Mouse (Mus musculus) layer of hippocampus, adult 18-20 months (tissue): Measurements from ENCODE around the gene Ccdc148. TPM values are rescaled to one million over a fixed set of nuclear protein-coding genes. Genes with fewer than 3 reads are reported as not detected.

Experiments
- DNase-seq, 2 experiments: peaks; one replicate each; pipeline ENCODE4 v3.0.0; 2022; ENCODE audit warnings: low spot score in 2 of 2
- total RNA-seq, 2 experiments: library from RNA; stranded (reverse); gene quantifications; 2 replicates each; pipeline ENCODE4 v1.2.3; 2021

The Ccdc148 gene
- total RNA-seq, 2 experiments from 2014 or later: 14.6 to 15.8 TPM

- no peak for DNase-seq
Measured at GRCm38 (mm10) chr2:58948796-58949195, 211.7 kb downstream of the Ccdc148 start.

DNA sequence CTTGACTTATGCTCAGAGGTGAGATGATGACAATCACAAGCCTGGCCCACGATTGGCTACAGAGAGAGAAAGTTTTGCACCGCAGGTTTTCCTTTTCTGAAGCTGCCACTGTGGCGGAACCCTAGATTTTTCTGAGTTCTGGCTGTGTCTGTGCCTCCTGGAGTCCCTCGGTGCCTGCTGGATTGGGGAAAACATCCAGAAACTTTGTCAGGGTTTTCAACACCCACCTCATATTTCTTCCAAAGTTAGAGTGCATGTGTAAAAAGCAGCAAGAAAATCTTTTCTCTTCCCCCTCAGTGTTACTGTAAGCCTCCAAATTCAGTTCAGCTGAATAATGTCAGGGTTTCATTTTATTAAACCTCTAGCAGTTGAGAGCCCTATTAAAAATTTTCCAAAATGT, 219.1 kb downstream of the Ccdc148 start:
- peak in 1 of 2 experiments; percentile 11 for DNase-seq

DNA sequence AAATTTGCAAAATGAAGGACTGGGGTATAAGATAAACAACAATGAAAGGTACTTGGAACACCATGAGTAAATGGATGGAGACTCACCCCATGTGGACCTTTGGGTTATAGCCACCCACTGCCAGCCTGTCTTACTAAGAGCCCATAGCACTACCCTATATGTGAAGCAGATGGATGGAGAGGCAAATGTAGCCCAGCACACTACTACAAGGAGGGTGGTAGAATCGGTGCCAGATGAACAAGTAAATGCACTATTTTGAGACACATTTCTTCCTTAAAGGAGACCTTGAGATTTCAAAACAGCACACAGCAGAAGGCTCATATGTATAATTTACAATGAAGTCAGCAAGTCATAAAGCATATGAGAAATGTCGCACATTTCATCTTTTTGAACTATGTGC, 234.9 kb downstream of the Ccdc148 start:
- no peak for DNase-seq

GRCm38 (mm10) chr2:58918351-58918750, 242.1 kb downstream of the Ccdc148 start:
- no peak for DNase-seq

GRCm38 (mm10) chr2:58912339-58912738, 248.1 kb downstream of the Ccdc148 start:
- no peak for DNase-seq

- DNase-seq: no peak
Measured at GRCm38 (mm10) chr2:58906814-58907516, 253.5 kb downstream of the Ccdc148 start.

DNA sequence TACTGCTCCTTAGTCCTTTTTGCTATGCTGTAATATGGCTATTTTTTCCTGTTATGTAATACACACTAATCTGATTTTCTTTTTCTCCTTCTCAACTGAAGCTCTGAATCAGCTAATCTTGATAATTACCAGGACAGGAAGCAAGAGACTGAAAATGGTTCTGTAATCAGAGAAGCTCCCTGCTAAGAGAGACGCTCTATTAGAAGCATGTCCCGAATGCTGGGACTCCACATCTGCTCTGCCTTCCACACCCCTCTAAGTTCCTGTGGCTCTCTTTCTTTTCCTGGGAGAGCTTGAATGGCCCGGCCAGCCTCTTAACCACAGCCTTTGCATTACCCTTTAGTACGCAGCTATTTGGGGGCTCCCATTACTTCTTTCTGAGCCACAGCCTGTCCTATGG, 255.4 kb downstream of the Ccdc148 start:
- DNase-seq: no peak

DNA sequence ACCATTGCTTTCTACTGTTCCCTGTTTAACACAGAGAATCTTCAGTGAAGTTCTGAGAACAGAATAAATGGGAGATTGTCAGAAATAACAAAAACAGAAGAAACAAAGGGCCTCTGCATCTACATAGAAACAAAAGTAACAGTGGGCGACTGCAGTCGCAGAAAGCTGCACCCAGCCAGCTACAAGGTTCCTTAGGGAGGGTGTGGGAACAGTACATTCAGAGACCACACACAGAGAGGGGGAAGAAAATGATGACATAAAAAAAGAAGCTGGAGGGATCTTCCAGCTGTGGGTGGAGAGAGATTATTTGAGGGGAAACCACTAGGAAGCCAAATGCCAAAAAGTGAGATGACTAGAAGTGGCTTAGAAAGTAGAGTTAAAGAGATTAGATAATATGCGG, 280.6 kb downstream of the Ccdc148 start:
- DNase-seq: peak in 1 of 2 experiments; percentile 16

- no peak for DNase-seq
Measured at GRCm38 (mm10) chr2:58859134-58859533, 301.3 kb downstream of the Ccdc148 start, which contains the start of gene Gm11099. Gm11099 (plus strand) TSS chr2:58859434.

GRCm38 (mm10) chr2:58844499-58844898, 316.0 kb downstream of the Ccdc148 start:
- DNase-seq: no peak

- no peak for DNase-seq
Measured at GRCm38 (mm10) chr2:58842443-58842842, 318.0 kb downstream of the Ccdc148 start.

- no peak for DNase-seq
Measured at GRCm38 (mm10) chr2:58841021-58841420, 319.5 kb downstream of the Ccdc148 start.

DNA sequence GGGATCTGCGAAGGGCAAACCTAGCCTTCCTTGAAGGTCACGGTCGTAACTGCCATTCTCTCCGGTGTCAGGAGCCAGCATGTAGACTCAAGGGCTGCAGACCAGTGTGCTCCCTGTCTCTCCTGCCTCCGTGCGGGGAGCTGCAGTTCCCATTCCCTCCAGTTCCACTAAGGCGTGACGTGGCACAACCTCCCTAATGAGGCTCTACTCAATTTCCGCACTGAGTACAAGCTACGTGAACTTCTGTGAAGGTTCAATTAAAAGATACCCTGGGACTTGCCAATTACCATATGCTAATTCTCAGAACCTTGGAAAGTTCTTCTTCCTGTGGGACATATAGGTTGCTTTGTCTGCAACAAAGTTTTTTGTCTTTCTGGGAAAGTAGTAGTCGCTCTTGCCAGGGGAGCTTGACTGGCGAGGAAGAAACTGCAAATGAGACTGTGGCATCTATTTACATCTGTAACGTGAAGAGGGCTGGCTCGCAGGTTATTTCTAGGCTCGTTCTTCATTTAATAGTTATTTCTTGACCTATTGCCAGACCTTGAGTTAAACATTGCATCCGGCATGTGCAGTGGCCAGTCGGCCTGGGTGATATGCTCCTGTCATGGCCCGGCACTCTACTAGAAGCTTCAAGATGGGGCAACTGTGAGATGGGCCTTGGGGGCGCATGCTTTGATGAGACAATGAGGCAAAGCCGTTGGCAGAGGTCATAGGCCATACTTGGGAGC, 328.1 kb downstream of the Ccdc148 start:
- DNase-seq: no peak

DNA sequence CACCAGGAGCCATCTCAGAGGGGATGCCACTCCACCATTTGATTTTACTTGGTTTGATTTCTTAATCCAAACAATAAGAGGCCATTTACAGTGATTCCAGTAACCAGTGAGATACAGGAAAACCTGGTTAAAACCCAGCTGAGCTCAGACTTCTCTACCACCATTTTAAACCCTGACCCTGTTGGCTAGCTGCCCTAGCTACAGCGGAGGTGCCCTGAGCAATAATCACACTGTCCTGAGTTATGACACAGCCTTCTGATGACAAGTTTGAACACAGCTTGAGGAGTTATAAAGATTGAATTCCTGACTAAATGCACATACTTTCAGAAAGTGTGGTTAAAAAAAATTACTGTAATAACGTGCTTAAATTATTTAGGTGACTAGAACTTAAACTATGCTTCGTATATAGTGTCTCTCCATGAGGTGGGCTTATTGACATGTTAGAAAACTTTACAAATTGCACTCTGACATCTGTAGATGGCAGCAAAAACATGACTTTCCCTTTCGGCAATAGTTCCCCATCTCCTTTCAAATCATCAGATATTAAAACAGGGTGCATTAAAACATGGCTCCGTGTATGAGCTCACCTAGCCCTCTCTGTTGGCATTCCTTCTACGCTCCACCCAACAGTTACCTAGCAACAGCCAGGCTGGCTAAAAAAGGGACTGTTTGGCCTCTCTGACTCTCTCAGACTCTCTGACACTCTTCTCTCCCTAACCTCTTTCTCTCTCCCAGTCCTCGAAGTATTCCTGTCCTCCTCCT, 330.3 kb downstream of the Ccdc148 start:
- peak in 1 of 2 experiments; percentile 51 for DNase-seq

GRCm38 (mm10) chr2:58828910-58829600, 331.4 kb downstream of the Ccdc148 start:
- no peak for DNase-seq

GRCm38 (mm10) chr2:58812941-58813340, 347.5 kb downstream of the Ccdc148 start:
- no peak for DNase-seq

DNA sequence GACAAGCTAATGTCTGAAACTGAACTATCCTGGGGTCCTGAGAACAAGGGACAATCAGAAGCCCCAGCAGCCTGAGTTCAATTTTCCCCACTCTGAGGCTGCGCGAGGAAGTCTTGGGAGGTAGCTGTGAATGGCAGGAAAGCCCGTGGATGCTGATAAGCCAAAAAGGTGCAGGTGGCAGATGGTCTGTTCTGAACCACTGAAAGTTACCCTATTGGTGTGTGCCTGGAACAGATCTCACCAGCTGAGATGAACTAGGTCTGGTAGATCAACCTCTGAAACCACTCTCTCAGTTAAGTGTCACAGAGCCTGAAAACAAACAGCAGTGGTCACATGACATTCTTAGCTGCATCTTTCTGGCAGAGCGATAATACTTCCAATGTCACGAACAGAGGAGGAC, 360.9 kb downstream of the Ccdc148 start:
- DNase-seq: no peak

DNA sequence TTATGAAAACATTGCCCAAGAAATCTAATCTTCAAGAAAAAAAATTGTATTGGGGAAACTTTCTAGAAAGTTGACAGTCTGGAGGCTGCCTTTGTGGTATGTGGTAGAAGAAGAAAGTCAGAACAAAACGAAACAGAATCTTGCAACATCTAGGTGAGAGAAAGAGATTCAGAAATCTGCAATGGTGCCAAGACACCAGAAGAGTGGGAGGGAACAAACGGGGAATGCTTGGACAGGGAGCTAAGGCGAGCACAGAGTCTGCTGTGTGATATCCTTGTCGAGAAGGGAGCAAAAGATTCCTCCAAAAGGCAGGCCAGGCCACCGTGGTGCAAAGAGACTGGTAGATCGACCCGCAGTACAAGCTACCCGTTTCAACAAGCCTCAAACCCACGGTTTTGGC, 361.4 kb downstream of the Ccdc148 start:
- DNase-seq: no peak

DNA sequence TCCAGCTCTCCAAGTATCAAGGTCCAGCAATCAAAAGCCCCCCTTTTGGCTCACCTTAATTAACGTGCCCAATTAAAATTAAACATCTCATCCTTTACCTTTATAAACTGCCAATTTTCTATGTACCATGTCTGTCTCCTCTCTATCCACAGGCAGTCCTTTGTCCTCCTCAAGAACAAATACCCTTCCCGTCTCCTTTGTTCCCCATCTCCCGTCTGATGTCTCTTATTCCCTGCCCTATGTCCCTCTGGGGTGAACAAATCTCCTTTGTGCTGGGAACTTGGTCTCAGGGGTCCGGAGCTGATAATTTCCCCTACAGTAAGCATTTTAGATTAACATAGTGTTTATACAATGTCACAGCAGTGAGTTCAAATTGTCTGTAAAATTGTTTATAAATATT, 363.0 kb downstream of the Ccdc148 start:
- no peak for DNase-seq

GRCm38 (mm10) chr2:58795432-58795831, 365.1 kb downstream of the Ccdc148 start:
- DNase-seq: no peak

- DNase-seq: no peak
Measured at GRCm38 (mm10) chr2:58794489-58794888, 366.0 kb downstream of the Ccdc148 start.
